Mouse (Mus musculus): ENCODE measurements at regions not wholly inside any gene's neighbourhood (a gene's known extent, or its start where the extent isn't known, plus 50 kb on each side); places are given as distances from the start of the nearest gene placed in this dataset.

DNA sequence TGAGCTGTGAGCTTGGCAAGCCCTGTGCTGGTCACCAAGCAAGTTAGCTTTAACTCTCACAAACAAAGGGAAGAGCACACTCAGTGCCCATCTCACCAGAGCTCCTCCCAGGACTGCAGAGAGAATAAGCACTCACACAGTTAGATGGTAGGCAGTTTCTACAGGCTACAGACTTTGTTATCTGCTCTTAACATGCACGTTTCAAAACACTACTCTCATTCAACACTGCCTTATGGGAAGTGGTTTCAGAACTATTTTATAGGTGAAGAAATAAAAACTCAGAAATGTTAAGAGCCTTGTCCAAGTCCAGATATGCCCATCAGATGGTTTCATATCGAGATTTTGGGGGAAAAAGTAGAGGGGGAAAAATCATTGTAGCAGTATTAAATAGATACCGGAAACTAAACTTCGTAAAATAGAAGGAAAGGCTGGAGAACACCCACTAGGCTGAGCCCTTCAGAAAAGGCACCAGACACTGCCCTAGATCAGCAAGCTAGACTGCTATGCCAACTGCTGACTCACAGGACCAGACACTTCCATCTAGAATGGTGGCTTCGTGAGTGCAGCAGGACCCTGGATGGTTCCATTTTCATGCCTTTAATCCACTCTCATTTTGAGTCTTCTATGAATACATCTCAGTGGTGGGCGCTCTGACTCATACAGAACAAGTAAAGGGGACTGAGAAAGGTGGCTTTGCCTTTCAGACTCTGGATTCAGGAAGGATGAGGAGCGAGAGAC, 51.3 kb upstream of the Serbp1 start:
- intact Hi-C loops (cut with DNase I): no loop called here

DNA sequence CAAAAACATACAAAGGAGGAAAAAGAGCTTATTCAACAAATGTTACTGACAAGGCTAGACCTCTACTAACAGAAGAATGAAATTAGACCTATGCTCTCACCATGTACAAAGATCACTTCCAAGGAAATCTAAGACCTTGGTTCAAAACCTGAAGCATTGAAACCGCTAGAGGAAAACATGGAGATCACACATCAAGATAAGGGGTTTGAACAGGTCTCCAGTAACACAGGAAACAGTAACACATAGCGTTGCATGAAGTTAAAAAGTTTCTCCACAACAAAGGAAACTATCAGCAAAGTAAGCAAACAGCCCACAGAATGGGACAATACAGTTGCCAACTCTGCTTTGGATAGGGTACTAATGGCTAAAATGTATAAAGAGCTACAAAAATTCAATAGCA, 53.3 kb upstream of the Serbp1 start:
- intact Hi-C loops (cut with DNase I): no loop called here

DNA sequence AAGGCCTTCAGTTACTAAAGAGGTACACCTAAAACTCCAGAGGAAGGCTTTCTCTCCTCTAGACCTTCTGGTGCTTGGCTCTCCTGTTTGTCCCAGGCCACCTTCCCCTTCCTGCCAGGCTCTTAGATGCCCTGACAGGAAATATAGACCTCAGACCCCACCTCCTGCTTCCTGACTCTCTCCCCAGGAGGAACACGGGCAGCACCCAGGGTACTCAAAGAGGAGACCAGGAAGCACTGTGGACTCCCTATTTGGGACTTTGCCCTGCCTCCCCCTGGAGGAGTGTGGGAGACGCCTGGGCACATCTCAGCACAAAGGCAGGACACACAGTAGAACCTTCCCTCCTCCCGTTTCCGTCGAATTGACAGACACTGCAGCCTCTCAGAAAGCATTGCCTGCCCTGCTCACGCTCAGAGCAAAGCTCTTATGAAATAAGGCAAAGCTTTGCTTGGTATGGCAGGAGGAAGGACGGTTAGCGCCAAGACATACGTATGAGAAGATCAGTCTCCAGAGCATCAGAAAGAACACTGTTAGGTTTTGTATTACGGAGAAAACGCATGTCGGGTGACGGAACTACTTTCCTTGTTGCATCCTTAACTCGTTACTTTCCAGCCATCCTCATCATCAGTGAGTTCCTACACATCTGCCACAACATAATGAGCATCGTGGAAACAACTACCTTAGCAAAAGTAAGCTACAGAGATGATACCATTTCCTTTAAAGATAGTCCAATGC, 54.3 kb upstream of the Serbp1 start:
- intact Hi-C loops (cut with DNase I): no loop called here

DNA sequence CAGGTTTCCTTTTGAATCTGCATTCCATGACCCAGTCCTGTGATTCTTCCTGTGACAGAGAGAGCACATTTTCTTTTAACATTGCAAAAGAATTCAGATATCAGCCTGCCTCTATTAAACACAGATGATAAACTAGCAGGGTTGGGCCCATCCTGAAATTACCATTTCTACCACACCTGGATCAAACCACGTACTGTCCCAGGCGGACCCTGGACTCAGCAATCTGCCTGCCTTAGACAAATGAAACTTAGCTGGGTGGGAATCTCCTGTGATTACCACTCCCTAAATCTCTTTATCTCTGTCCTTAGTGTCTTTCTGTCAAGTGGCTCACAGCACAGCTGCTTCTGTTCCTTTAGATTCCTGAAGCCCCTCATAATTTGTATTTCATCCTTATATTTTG, 55.5 kb upstream of the Serbp1 start:
- intact Hi-C loops (cut with DNase I): no loop called here

- intact Hi-C loops (cut with DNase I): no loop called here
Measured at GRCm38 (mm10) chr6:67181459-67181858, 56.5 kb upstream of the Serbp1 start.

- intact Hi-C loops (cut with DNase I): no loop called here
Measured at GRCm38 (mm10) chr6:67179416-67179815, 58.6 kb upstream of the Serbp1 start.

DNA sequence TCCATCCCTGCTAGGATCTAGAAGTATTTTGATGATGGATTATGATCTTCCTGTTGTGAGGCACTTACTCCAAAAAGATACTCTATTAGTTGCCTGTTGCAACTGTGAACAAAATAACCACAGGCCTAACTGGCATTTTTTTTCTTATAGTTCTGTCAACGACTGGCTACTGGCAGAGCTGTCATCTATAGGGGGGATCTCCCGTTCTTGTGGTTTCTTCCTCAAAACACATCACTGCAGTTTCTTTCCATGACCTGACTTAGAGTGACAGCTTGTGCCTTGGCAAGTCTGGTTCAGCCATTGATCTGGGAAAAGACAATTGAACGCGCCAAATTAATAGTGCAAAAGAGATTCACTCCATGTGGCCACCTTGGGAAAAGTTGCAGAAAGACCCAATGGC, 59.4 kb upstream of the Serbp1 start:
- intact Hi-C loops (cut with DNase I): no loop called here

DNA sequence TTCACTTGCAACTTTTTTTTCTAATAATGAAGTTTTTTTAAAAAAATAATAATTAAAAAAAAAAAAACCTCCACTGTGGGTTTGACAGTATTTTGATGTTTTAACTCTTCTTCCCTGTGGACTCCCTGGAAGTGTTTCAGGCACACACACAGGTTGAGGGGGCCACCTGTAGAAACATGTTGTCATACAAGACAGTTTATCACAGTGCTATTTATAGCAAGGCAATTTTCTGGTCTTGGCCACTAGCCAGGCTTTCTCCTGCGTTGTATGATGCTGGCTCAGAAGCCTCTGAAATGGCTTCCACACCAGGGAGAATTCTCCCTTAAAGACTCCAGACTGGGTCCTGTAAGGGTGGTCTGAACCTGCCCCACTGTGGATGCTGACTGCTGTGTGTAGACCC, 59.9 kb upstream of the Serbp1 start:
- intact Hi-C loops (cut with DNase I): no loop called here

DNA sequence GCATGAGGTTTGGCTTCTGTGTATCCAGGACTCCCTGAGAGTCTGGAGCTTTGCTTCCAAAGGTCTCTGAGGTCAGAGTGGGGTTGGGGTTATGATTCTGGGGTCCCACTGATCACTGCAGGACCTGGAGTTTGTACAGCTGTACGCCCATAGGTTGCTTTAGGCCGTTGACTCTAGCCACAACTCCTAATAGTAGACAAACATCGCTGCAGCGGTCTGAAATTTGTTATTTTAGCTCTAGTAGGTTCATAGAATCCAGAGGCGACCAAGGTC, 67.4 kb upstream of the Serbp1 start:
- intact Hi-C loops (cut with DNase I): loop anchor here (2.0 to 5.0 kb wide), 2 partner anchors 148 to 267 kb away; no protein-coding TSS in a partner anchor

DNA sequence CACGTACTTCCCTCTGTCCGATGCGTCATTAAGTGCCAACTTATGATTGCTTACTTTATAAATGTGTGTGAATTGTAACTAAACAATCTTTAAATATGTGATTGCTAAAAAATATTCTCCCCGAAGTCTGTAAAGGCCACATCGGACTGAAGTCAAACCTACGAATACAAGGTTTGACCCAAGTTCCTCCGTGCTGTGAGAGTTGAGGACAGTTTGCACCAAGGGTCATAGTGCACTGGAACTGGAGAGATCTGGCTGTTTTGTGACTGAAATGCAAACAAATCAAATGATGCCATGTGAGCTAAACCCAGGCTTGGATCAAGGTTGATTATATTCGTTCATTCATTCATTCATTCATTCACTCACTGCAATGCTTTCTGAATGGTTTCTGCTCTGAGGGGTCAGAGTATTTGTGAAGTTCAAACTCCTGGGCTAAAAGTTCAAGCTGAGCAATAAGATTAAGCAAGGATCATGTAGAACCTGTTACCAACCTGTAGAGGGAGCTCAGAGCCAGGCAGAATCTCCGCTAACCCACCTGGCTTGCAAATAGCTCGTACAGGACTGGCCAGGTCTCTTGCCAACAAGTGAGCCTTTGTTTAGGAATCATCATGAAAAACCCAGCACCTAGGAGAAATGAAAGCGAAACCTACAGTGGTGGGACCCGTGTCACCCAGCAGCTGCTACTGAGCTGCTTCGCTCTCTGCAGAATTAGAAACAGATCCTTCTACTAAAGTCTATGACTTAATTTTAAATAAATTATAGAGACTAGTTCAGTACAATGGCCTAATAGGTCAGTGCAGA, 67.9 kb upstream of the Serbp1 start:
- intact Hi-C loops (cut with DNase I): loop anchor here (2.0 to 5.0 kb wide), 2 partner anchors 149 to 267 kb away; no protein-coding TSS in a partner anchor

- intact Hi-C loops (cut with DNase I): no loop called here
Measured at GRCm38 (mm10) chr6:67168803-67169202, 69.2 kb upstream of the Serbp1 start.

DNA sequence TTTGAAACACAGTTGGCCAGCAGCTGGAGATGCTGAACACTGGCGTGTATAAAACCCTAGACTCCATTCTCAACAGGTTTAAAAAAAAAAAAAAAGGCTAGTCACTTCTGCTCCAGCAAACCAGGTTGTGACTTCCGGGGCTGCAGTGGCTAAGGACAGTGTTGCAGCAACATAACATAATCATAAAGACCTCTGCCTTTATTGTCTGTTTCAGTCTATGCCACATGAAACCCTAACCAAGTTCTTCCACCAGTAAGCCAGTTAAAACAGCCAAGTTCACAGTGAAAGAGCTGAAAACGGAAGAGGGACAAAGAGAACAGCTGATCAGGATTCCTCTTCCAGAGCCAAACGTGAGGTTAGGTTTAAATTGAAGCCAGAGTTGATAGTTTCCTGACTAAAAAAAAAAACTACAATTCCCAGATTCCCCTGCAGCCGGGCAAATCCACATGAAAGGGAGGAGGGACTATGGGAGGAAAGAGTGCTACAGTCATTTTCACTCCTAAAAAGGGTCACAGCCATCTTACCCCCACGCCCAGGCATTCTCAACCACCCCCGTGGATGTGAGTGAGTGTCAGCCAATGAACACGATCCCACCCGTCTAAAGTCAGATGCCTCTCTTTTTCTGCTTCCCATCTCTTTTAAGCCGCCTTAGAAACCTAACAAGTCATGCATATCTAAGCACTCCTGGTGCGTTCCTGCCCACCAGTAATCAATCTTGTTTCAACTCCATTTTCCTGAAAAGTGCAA, 69.8 kb upstream of the Serbp1 start:
- intact Hi-C loops (cut with DNase I): no loop called here

GRCm38 (mm10) chr6:67165091-67165490, 72.9 kb upstream of the Serbp1 start:
- intact Hi-C loops (cut with DNase I): no loop called here

DNA sequence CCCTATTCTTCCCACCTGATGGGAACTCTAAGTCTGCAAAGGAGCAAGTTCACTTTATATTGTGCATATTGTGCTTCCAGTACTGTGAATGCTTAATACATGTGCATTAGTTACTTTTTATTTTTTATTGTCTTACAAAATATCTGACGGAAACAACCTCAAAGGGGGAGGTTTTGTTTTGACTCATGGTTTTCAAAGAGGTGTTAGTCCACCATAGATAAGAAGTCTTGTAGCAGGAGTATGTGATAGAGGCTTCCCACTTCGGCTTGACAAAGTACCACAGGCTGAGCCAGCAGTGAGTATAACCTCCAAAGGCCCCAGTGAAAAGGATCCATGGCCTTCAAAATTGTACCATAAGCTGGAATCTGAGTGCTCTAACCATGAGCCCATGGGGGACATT, 74.0 kb upstream of the Serbp1 start:
- intact Hi-C loops (cut with DNase I): no loop called here

- intact Hi-C loops (cut with DNase I): no loop called here
Measured at GRCm38 (mm10) chr6:67162814-67163213, 75.2 kb upstream of the Serbp1 start.

GRCm38 (mm10) chr6:67161610-67162009, 76.4 kb upstream of the Serbp1 start:
- intact Hi-C loops (cut with DNase I): no loop called here

GRCm38 (mm10) chr6:67160564-67160963, 77.4 kb upstream of the Serbp1 start:
- intact Hi-C loops (cut with DNase I): no loop called here

- intact Hi-C loops (cut with DNase I): loop anchor here (2.0 to 5.0 kb wide), 3 partner anchors 123 to 319 kb away; partner anchors contain the start of gene Gadd45a
Measured at GRCm38 (mm10) chr6:67159726-67160523, 78.1 kb upstream of the Serbp1 start.

DNA sequence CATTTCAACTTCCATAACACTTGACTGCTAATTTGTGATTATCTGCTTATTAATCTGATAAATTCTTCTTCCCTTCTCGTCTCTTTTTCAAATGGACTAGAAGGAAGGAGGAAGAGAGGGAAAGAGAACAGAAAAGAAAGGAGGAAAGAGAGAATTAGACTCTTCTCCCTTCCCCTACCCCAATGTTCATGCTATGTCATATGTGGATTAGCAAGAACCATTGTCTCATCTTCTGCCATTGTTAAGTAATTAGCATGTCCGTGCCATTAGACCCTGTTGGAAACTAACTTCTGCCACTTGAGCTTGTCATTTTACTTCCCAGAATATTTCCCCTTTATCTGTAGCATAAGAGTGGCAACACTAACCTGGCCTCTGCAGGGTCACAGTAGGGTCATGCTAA, 78.8 kb upstream of the Serbp1 start:
- intact Hi-C loops (cut with DNase I): loop anchor here (2.0 to 5.0 kb wide), 3 partner anchors 122 to 318 kb away; partner anchors contain the start of gene Gadd45a

- intact Hi-C loops (cut with DNase I): loop anchor here (2.0 to 5.0 kb wide), 3 partner anchors 121 to 318 kb away; partner anchors contain the start of gene Gadd45a
Measured at GRCm38 (mm10) chr6:67158765-67159164, 79.2 kb upstream of the Serbp1 start.

Measured in adrenal gland (tissue).